Mouse (Mus musculus) embryo, embryonic 11.5 days (tissue): ENCODE measurements at regions not wholly inside any gene's neighbourhood (a gene's known extent, or its start where the extent isn't known, plus 50 kb on each side); places are given as distances from the start of the nearest gene placed in this dataset.

Source experiments
- DNase-seq: peaks from one replicate; pipeline ENCODE4 v3.0.0-alpha.2; 2012; ENCODE audit warnings: low read depth, low spot score

- DNase-seq = peak; percentile 3
Observed at GRCm38 (mm10) chrX:76680890-76681289, 78.2 kb upstream of the Cldn34d start.
